Mouse (Mus musculus): Measurements from ENCODE around the gene Car5a.

Car5a gene

GRCm38 (mm10) chr8:121936391-121936790, 8.3 kb downstream of the Car5a start:
- in situ Hi-C loops (cut with MboI; ENCODE audit: unreplicated experiment in 2 of 2) = loop anchor here (10.0 to 25.0 kb wide), 3 partner anchors 182 to 349 kb away; partner anchors contain the start of genes Fbxo31 (in 2 of the 2) and Map1lc3b (in 2 of the 2)

GRCm38 (mm10) chr8:121935341-121936294, 9.1 kb downstream of the Car5a start:
- in situ Hi-C loops (cut with MboI; ENCODE audit: unreplicated experiment in 2 of 2) = loop anchor here (10.0 to 25.0 kb wide), 3 partner anchors 181 to 348 kb away; partner anchors contain the start of genes Fbxo31 (in 2 of the 2) and Map1lc3b (in 2 of the 2)

DNA sequence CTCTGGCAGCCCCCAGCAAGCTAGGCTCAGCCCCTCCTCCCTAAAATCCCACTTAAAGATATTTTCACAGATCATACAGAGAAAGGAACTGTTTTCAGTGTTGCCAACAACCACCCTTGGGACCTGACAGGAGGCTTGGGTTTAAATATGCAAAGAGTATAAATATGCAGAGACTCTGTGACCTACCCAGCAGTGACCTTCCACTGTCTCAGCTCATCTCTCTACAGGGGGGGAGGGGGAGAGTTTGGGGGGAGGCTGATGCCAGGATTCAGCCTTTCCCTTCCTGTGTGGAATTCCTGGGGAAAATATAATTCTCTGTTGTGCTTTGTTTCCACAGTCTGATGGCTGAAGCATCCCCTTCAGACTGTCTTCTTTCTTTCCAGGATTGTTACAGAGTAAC, 9.8 kb downstream of the Car5a start:
- in situ Hi-C loops (cut with MboI; ENCODE audit: unreplicated experiment in 2 of 2) = loop anchor here (5.0 to 25.0 kb wide), 4 partner anchors 83 to 348 kb away; partner anchors contain the start of genes Fbxo31 (in 2 of the 2) and Map1lc3b (in 2 of the 2)

DNA sequence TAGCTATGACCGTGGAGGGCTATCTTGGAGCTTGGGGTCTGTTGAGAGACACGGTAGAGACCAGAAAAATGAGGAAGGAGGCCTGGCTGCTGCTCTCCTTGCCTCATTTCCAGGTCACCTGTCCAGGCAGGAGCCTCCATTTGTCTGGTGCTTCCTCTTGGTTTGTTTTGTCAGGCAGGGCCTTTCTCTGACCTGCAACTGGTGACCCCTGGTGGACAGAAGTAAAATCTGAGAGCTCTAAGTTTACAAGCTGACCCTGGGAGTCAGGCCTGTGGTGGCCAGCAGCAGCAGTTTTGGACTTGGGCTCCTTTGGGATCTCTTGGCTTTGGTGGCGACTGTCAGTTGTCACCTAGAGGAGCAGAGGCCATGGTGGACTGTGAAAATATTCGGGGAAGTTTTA, 10.2 kb downstream of the Car5a start:
- in situ Hi-C loops (cut with MboI; ENCODE audit: unreplicated experiment in 2 of 2) = loop anchor here (5.0 to 25.0 kb wide), 4 partner anchors 82 to 347 kb away; partner anchors contain the start of genes Fbxo31 (in 2 of the 2) and Map1lc3b (in 2 of the 2)

- in situ Hi-C loops (cut with MboI; ENCODE audit: unreplicated experiment in 2 of 2) = loop anchor here (5.0 to 25.0 kb wide), 4 partner anchors 81 to 346 kb away; partner anchors contain the start of genes Fbxo31 (in 2 of the 2) and Map1lc3b (in 2 of the 2)
Measured at GRCm38 (mm10) chr8:121932668-121933520, 11.8 kb downstream of the Car5a start.

DNA sequence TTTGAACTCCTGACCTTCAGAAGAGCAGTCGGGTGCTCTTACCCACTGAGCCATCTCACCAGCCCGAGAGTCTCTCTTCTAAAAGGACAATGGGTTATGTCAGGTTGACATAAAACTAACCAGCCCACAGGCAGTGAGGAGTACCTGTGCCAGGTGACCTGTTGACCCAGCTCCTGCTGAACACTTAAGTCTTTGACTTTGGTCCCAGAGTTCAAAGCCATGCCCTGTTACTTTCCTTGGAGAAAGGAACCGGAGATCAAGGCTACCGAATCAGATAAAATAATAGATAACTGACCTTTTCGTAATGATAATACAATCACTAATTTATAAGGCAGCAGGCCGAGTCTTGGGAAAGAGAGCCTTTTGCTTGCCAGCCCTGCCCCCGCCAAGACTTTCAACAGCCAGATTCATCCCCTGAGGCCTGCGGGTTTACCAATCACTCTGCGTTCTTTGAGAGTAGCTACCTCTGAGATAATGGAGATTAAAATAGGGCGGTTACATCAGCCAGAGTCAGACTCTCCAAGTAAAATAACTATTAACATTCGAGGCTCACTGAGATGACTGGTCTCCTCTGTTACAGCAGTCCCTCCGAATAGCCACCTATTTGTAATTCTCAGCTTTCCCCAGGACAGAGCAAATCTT, 12.6 kb downstream of the Car5a start:
- in situ Hi-C loops (cut with MboI; ENCODE audit: unreplicated experiment in 2 of 2) = loop anchor here (5.0 to 25.0 kb wide), 4 partner anchors 80 to 345 kb away; partner anchors contain the start of genes Fbxo31 (in 2 of the 2) and Map1lc3b (in 2 of the 2)

DNA sequence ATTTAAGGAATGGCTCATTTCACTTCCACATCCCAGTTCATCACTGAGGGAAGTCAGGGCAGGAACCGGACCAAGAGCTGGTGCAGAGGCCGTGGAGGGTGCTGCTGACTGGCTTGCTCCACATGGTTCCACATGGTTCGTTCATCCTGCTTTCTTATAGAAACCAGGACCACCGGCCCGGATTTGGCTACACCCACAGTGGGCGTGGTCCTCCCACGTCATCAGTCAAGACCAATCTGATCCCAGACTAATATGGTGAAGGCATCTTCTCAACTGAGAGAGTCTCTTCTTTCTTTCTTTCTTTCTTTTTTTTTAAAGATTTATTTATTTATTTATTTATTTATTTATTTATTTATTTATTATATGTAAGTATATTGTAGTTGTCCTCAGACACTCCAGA, 13.1 kb downstream of the Car5a start:
- in situ Hi-C loops (cut with MboI; ENCODE audit: unreplicated experiment in 2 of 2) = loop anchor here (5.0 to 25.0 kb wide), 4 partner anchors 79 to 344 kb away; partner anchors contain the start of genes Fbxo31 (in 2 of the 2) and Map1lc3b (in 2 of the 2)

GRCm38 (mm10) chr8:121930047-121930446, 14.7 kb downstream of the Car5a start:
- in situ Hi-C loops (cut with MboI; ENCODE audit: unreplicated experiment in 2 of 2) = loop anchor here (5.0 to 25.0 kb wide), 4 partner anchors 78 to 343 kb away; partner anchors contain the start of genes Fbxo31 (in 2 of the 2) and Map1lc3b (in 2 of the 2)

- in situ Hi-C loops (cut with MboI; ENCODE audit: unreplicated experiment in 2 of 2) = loop anchor here (25.0 kb wide), 1 partner anchor 340 kb away; the partner anchor contains the start of genes Fbxo31 (in 2 of the 2) and Map1lc3b (in 2 of the 2)
Measured at GRCm38 (mm10) chr8:121927316-121927715, 17.4 kb downstream of the Car5a start.

DNA sequence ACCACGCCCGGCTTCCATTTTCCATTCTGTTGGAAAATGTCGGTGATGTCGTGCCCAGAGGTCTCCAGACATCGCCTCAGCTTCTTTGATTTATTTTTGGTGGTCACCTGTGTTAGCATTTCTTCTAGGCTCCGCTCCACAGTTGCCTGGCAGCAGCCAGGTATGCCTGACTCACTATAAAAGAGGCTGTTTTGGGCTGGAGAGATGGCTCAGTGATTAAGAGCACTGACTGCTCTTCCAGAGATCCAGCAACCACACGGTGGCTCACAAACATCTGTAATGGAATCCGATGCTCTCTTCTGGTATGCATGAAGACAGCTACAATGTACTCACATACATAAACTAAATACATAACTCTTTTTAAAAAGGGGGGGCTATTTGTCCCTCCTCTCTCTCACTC, 18.4 kb downstream of the Car5a start:
- in situ Hi-C loops (cut with MboI; ENCODE audit: unreplicated experiment in 2 of 2) = loop anchor here (25.0 kb wide), 1 partner anchor 339 kb away; the partner anchor contains the start of genes Fbxo31 (in 2 of the 2) and Map1lc3b (in 2 of the 2)

DNA sequence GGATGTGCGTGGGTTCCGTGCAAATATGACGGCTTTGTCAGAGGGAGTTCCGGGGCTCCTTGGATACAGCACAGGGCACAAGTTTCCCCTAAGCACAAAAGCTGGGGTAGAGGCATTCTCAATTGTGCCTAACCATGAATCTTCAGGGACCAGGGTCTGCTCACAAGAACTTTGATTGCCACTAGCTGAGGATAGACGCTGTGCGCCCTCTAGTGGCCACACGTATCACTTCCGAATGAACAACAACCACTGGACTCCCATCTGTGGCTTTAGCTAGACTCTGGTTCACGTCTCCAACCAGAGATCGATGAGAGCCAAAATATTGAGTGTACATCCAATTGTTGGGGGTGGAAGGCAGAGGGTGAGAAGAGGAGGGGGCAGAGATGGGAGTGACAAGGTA, 19.1 kb downstream of the Car5a start:
- in situ Hi-C loops (cut with MboI; ENCODE audit: unreplicated experiment in 2 of 2) = loop anchor here (25.0 kb wide), 1 partner anchor 338 kb away; the partner anchor contains the start of genes Fbxo31 (in 2 of the 2) and Map1lc3b (in 2 of the 2)

DNA sequence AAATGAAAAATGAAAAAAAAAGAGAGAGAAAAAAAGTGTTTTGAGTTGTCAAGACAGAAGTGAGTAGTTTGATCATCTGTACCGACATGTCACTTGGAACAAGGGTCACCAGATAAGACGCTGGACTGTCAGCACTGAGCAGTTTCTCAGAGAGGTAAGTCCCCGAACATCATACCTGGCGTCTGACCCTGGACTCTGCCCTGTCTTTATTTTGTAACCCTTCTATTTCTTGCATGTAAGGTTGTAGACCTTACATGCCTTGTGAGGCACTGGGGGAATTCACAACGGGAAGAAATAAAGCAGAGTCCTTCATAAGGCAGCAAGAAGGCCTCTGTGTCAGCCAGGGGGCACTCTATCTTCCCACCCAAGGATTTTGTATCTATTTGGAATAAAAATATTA, 20.0 kb downstream of the Car5a start:
- in situ Hi-C loops (cut with MboI; ENCODE audit: unreplicated experiment in 2 of 2) = loop anchor here (25.0 kb wide), 1 partner anchor 337 kb away; the partner anchor contains the start of genes Fbxo31 (in 2 of the 2) and Map1lc3b (in 2 of the 2)

- in situ Hi-C loops (cut with MboI; ENCODE audit: unreplicated experiment in 2 of 2) = no loop called here
Measured at GRCm38 (mm10) chr8:121922101-121922500, 22.6 kb downstream of the Car5a start.

DNA sequence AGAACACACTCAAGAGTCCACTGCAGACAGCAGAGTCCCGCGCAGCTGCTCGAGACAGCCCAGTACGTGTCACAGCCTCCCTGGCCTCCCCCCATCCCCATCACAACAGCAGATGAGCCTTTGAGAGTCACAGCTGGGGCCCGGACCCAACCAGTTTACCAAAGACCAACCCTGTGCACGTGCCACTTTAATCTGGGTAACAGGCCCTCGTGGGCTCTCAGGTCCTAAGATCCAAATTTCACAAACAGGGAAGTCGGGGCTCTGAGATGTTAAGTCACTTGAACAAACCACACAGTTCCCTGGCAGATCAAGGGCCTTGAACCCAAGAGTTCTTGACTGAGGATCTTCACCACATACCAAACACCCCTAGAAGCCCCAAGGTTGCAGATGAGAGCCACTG, 23.1 kb downstream of the Car5a start:
- in situ Hi-C loops (cut with MboI; ENCODE audit: unreplicated experiment in 2 of 2) = no loop called here

DNA sequence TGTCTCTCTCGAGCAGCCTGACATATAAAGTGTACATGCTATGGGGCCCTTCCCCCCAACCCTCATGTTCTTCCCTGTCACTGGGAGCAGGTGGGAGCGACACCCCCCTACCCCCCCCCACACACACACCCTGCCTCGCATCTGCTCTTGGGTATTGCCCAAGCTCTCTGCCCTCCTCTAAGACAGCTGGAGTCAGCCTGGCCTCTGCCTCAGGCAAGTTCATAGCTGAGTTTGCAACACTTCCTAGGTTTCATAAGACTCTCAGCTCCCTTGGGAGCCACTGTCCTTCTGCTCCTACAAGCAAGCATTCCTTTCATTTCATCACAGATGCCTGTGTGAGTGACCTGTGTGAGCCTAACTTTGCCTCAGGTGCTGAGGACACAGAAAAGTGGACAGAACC, 25.0 kb downstream of the Car5a start:
- in situ Hi-C loops (cut with MboI; ENCODE audit: unreplicated experiment in 2 of 2) = no loop called here

GRCm38 (mm10) chr8:121919158-121919557, 25.5 kb downstream of the Car5a start:
- in situ Hi-C loops (cut with MboI; ENCODE audit: unreplicated experiment in 2 of 2) = no loop called here

DNA sequence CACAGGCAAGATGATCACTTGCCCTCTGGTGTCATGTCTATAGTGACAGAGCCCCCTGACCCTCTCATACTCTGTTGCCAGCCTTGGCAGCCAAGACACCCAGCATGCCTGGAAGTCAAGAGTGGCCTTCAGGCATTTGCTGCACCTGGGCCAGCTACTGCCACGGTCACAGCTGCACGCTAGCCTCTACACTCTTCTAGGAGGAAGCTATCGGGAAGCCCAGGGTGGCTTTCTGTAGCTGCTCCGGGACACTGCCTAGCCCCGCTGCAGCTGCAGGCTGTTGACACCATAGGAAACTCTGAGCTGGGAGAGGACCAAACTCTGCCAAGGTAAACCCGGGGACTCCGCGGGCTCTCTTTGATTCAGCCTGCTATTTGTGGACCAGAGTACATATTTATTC, 31.3 kb downstream of the Car5a start:
- in situ Hi-C loops (cut with MboI; ENCODE audit: unreplicated experiment in 2 of 2) = loop anchor here in 1 of 2 experiments (5.0 kb wide), 2 partner anchors 61 to 221 kb away; no protein-coding TSS in a partner anchor

DNA sequence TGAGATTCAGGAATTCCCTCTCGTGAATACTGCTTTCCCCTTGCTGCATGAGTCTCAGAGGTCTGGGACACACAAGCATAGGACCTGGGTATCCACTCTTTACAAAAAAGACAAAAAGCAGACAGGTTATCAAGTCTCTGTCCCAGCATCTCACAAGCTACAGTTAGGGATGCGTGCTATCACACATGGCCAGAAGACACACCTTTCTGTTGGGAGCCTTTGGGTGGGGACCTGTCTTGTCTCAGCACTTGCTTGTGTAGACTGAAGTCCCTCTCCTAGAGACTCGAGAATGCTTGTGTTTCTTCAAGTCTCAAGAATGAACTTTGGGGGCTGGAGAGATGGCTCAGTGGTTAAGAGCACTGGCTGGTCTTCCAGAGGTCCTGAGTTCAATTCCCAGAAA, 31.9 kb downstream of the Car5a start:
- in situ Hi-C loops (cut with MboI; ENCODE audit: unreplicated experiment in 2 of 2) = loop anchor here in 1 of 2 experiments (5.0 kb wide), 2 partner anchors 61 to 221 kb away; no protein-coding TSS in a partner anchor

DNA sequence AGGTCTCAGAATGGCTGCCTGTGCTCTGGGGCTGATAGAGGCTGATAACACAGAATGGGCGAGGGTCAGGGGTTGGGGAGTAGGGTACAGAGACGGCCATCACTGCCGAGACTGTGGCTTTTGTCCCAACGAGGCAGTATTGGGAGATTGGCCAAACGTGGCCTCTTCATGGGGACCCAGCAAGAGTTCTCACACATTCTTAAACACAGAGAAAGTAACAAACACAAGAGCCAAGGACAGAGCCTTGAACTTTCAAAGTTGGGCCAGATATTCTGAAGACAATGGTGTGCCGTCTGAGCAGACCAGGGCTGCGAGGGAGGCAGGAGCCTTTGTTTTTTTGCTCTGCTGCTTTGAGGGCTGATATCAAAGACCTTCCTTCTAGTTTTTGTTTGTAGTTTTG, 32.7 kb downstream of the Car5a start:
- in situ Hi-C loops (cut with MboI; ENCODE audit: unreplicated experiment in 2 of 2) = loop anchor here in 1 of 2 experiments (5.0 kb wide), 2 partner anchors 60 to 220 kb away; no protein-coding TSS in a partner anchor

All from v-Abl transformed pro-B cells (cell line).